Mouse (Mus musculus): ENCODE data around the gene Xpc. TPM values are rescaled to one million over a fixed set of nuclear protein-coding genes. Genes with fewer than 3 reads are reported as not detected.
"Not testable (repeated sequence)": the region's sequence is repeated elsewhere in the genome, so short reads cannot be mapped to it uniquely, and the experiment has no call there.

The Xpc gene
- polyA plus RNA-seq, 1 experiment from 2014 or later, result 23.7 TPM

- DNase-seq (ENCODE audit: low spot score), result no peak
- 98% methylated on average over 2 of the region's 2 CpGs for WGBS
- H3K36me3 ChIP-seq, result peaks cover 100% of the 10 kb centered on the region
- no peaks in the 10 kb centered on the region for H3K4me1 ChIP-seq (replicated peaks)
- no peaks in the 10 kb centered on the region for H3K27me3 ChIP-seq (ENCODE audit: insufficient read depth, poor library complexity, severe bottlenecking)
- no peak overlapping the region for H3K27ac ChIP-seq
- H3K4me3 ChIP-seq, result no peak overlapping the region
- no peaks in the 10 kb centered on the region for H3K9me3 ChIP-seq
These were observed 32.3 kb downstream of the Xpc start for GRCm38 (mm10) chr6:91483371-91483770.

DNA sequence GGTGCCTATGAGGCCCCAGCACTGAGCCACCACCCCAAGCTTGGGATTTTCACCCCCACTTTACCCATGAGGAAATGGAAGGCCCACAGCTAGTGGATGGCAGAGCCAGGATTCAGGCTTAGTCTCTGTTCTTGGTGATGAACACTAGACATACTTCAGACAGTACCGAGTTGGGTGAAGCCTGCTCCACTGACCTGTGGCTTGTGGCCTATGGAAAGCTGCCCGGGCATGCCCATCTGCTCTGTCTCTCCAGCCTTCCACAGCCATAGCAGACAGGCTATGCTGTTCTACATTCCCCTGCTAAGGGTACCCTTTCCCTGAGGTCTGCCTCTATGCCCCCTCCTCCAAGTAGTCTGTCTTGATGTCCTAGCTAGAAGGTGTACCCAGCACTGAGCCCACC is 39.1 kb downstream of the Xpc start:
- peaks cover 29% of the 10 kb centered on the region for H3K4me1 ChIP-seq (replicated peaks)
- no peak overlapping the region for H3K27ac ChIP-seq
- DNase-seq (ENCODE audit: low spot score), result no peak
- no peaks in the 10 kb centered on the region for H3K9me3 ChIP-seq
- peaks cover 64% of the 10 kb centered on the region for H3K36me3 ChIP-seq
- H3K27me3 ChIP-seq (ENCODE audit: insufficient read depth, poor library complexity, severe bottlenecking), result no peaks in the 10 kb centered on the region
- H3K4me3 ChIP-seq, result no peak overlapping the region
- 97% methylated on average over 2 of the region's 2 CpGs for WGBS

- no peak for DNase-seq (ENCODE audit: low spot score)
- Histone ChIP-seq H3K4me3 (peak overlapping the region; percentile 69), H3K4me1 (replicated peaks) (peaks cover 29% of the 10 kb centered on the region), H3K27me3 (ENCODE audit: insufficient read depth, poor library complexity, severe bottlenecking) (no peaks in the 10 kb centered on the region), H3K9me3 (no peaks in the 10 kb centered on the region), H3K27ac (peak overlapping the region; percentile 90), H3K36me3 (peaks cover 53% of the 10 kb centered on the region)
- WGBS, result 62% methylated on average over 9 of the region's 9 CpGs
These were observed 41.1 kb downstream of the Xpc start for GRCm38 (mm10) chr6:91474441-91475190.

- DNase-seq (ENCODE audit: low spot score), result peak; percentile 20
- Histone ChIP-seq H3K4me1 (replicated peaks) (peaks cover 29% of the 10 kb centered on the region), H3K27me3 (ENCODE audit: insufficient read depth, poor library complexity, severe bottlenecking) (no peaks in the 10 kb centered on the region), H3K36me3 (peaks cover 53% of the 10 kb centered on the region), H3K4me3 (peak overlapping the region; percentile 69), H3K9me3 (no peaks in the 10 kb centered on the region), H3K27ac (peak overlapping the region; percentile 90)
- WGBS, result under 1% methylated on average over 27 of the region's 27 CpGs
These were observed 41.8 kb downstream of the Xpc start for GRCm38 (mm10) chr6:91473805-91474440.

DNA sequence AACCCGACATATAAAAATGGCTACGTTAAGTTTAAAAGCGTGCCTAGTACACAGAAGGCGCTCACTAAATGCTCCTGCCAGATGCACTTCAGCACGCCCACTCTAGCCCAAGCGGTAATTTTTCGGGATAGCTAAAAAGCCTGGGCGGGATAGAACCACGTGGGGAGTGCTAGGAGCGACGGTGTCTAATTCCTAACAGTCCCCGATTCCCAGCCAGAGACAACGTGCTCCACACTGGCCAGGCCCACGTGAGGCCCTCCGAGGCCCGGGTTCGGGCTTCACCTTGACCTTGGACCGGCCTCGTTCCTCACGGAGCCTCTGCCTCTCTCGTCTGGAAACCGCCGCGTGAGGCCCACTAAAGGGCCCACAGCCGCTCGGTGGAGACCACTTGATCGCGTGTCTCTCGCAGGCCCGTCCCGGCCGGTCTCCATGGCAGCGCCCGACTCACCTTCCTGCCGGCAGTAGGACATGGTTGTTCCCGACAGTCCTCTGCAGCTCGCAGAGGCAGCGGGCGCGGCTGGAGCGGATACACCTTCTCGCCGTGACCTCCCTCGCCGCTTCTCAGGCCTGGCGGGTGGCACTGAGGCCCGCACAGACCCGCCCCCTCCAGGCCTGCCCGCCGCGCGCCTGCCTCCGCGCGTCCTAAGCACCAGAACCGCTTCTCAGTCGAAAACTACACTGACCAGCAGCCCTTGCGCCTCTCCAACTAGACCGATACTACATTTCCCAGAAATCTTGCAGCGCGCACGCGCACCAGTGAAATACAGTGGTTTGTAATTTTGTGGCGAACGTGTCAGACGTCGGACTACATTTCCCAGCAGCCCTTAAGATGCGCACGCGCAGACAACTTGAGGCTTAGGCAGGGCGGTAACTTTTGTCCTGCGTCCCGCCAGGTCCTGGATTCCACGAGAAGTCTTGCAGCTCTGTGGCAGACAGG is 42.6 kb downstream of the Xpc start, which contains the start of the genes Chchd4 and Tmem43:
TSS of gene Chchd4 (minus strand) at position 679 of the 937 bp plus-strand sequence.
TSS of gene Tmem43 (plus strand) at position 836 of the 937 bp plus-strand sequence.
- H3K36me3 ChIP-seq, result peaks cover 52% of the 10 kb centered on the region
- DNase-seq (ENCODE audit: low spot score), result peak; percentile 99
- H3K9me3 ChIP-seq, result no peaks in the 10 kb centered on the region
- peaks cover 29% of the 10 kb centered on the region for H3K4me1 ChIP-seq (replicated peaks)
- H3K27me3 ChIP-seq (ENCODE audit: insufficient read depth, poor library complexity, severe bottlenecking), result no peaks in the 10 kb centered on the region
- peak within 1 kb of the TSS; percentile 69 for H3K4me3 ChIP-seq
- WGBS, result under 1% methylated on average over 74 of the region's 74 CpGs
- H3K27ac ChIP-seq, result peak within 1 kb of the TSS; percentile 90

DNA sequence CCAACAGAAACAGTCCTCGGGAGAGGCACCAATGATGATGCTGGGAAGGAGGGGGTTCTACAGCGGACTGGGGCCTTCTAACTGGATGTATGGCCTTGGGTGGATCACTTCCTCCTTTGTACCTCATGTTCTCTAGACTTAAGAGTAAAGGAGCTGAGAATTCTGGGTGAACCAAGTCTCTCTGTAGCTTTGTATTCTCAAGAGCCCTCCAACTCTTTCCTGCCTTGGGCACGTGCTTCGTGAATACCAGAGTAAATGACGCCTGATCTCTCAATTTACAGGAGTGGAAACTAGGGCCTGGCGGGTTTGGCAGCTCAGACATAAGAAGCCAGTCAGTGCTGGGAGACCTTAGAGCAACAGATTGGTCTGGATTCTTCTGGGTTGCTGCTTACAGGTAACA is 43.4 kb downstream of the Xpc start:
- Histone ChIP-seq H3K27me3 (ENCODE audit: insufficient read depth, poor library complexity, severe bottlenecking) (no peaks in the 10 kb centered on the region), H3K27ac (peak overlapping the region; percentile 90), H3K4me3 (peak overlapping the region; percentile 69), H3K36me3 (peaks cover 52% of the 10 kb centered on the region), H3K9me3 (no peaks in the 10 kb centered on the region), H3K4me1 (replicated peaks) (peaks cover 29% of the 10 kb centered on the region)
- DNase-seq (ENCODE audit: low spot score), result peak; percentile 16
- WGBS, result 34% methylated on average over 6 of the region's 6 CpGs

- H3K27ac ChIP-seq; H3K27me3 ChIP-seq (ENCODE audit: insufficient read depth, poor library complexity, severe bottlenecking); DNase-seq (ENCODE audit: low spot score); H3K9me3 ChIP-seq: not testable (repeated sequence)
- H3K4me3 ChIP-seq, result peak overlapping the region; percentile 69; the same call in 1 of the 2 replicates
- peaks cover 29% of the 10 kb centered on the region for H3K4me1 ChIP-seq (replicated peaks)
- WGBS, result 93% methylated on average over 3 of the region's 3 CpGs
- H3K36me3 ChIP-seq, result peaks cover 52% of the 10 kb centered on the region
These were observed 44.3 kb downstream of the Xpc start for GRCm38 (mm10) chr6:91471427-91471826.

DNA sequence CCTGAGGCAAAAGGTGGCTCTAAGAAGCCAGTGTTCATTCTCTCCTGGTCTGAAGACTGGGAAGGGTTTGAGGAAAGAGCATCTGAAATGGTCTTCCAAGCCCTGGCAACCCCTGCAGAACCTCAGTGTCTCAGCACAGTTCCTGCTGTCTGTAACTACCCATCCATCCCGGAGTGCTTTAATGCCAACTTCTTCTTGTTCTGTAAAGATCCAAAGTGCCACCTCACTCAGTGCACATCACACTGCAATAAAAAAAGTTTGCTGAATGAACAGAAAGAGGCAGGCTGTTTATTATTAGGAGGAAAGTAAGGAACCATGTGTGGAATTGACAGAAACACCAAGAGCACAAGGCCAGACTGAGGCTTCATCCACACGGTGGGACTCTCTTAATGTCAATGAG is 45.0 kb downstream of the Xpc start:
- 89% methylated on average over 2 of the region's 2 CpGs for WGBS
- H3K36me3 ChIP-seq, result peaks cover 52% of the 10 kb centered on the region

DNA sequence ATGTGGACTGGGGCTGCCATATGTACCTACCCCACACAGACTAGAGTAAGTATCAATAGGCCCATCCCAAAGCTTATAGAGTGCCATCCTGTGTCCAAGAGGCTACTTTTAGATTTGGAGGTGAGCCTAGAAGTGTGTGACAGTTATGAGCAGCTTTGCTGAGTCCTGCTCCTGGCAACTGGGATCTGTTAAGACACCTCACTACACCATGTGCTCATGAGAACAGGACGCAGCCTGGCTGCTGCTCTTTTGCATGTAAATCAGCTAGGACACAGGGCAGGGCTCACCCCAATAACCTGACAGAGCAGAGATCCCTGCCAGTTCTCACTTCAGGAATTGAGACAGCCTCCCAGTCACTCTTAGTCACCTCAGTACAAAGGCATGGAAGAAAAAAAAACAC is 48.6 kb downstream of the Xpc start:
- Histone ChIP-seq H3K36me3 (peaks cover 78% of the 10 kb centered on the region), H3K9me3 (no peaks in the 10 kb centered on the region), H3K27ac (no peak overlapping the region), H3K4me3 (no peak overlapping the region), H3K27me3 (ENCODE audit: insufficient read depth, poor library complexity, severe bottlenecking) (no peaks in the 10 kb centered on the region), H3K4me1 (replicated peaks) (peaks cover 3% of the 10 kb centered on the region)
- DNase-seq (ENCODE audit: low spot score), result no peak
- 90% methylated on average over 1 of the region's 1 CpGs for WGBS

More for the DNA sequence above, 45.0 kb downstream of the Xpc start:
- no peak for DNase-seq (ENCODE audit: low spot score)
- peaks cover 29% of the 10 kb centered on the region for H3K4me1 ChIP-seq (replicated peaks)
- H3K27ac ChIP-seq, result no peak overlapping the region
- no peak overlapping the region for H3K4me3 ChIP-seq
- no peaks in the 10 kb centered on the region for H3K27me3 ChIP-seq (ENCODE audit: insufficient read depth, poor library complexity, severe bottlenecking)
- no peaks in the 10 kb centered on the region for H3K9me3 ChIP-seq

DNA sequence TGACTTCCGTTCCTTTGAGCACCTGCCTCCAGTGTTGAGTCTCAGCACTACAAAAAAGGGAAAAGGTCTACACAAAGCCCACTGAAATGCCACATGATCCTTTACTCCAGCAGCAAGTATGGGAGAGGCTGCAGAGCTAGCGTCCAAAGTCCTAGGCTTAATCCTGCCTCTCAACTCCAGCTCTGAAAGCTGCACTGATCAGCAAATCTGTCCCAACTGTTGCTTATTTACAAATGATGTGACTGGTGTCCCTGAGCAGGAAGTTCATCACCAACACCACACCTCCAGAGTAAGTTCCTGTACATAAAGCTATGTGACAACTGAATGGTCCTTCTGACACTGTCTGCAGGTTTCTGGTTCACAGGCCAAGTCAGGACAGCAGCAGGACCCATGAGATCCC is 49.9 kb downstream of the Xpc start:
- H3K27me3 ChIP-seq (ENCODE audit: insufficient read depth, poor library complexity, severe bottlenecking), result no peaks in the 10 kb centered on the region
- H3K36me3 ChIP-seq, result peaks cover 78% of the 10 kb centered on the region
- WGBS, result 90% methylated on average over 2 of the region's 2 CpGs
- no peak for DNase-seq (ENCODE audit: low spot score)
- H3K27ac ChIP-seq, result no peak overlapping the region
- no peaks in the 10 kb centered on the region for H3K9me3 ChIP-seq
- no peaks in the 10 kb centered on the region for H3K4me1 ChIP-seq (replicated peaks)
- H3K4me3 ChIP-seq, result no peak overlapping the region

GRCm38 (mm10) chr6:91459471-91459870 is 56.2 kb downstream of the Xpc start:
- DNase-seq (ENCODE audit: low spot score), result no peak
- Histone ChIP-seq H3K36me3 (peaks cover 20% of the 10 kb centered on the region), H3K9me3 (no peaks in the 10 kb centered on the region), H3K4me1 (replicated peaks) (no peaks in the 10 kb centered on the region), H3K27me3 (ENCODE audit: insufficient read depth, poor library complexity, severe bottlenecking) (no peaks in the 10 kb centered on the region), H3K4me3 (no peak overlapping the region), H3K27ac (no peak overlapping the region)
- 91% methylated on average over 1 of the region's 1 CpGs for WGBS

DNA sequence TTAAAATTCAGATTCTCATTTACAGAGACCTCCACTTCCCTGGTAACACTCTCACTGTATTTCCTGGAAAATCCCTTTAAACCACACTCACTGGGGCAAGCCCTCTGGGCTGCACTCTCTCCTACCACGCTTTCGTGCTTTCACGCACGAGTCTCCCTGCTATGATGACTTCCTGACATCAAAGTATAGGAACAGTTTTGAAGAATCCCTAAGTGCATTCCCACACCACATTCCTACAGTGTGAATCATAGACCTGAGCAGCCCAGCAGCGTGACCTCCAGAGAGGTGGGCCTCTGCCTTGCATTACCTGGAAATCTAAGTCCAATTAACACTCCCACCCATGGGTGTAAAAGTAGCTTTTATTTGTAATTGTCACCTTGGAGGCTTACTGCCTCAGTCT is 61.1 kb downstream of the Xpc start:
- peaks cover 14% of the 10 kb centered on the region; the same call in 1 of the 2 replicates for H3K4me1 ChIP-seq (replicated peaks)
- DNase-seq (ENCODE audit: low spot score), result no peak
- no peak overlapping the region for H3K4me3 ChIP-seq
- no peaks in the 10 kb centered on the region for H3K36me3 ChIP-seq
- H3K9me3 ChIP-seq, result no peaks in the 10 kb centered on the region
- WGBS, result 70% methylated on average over 5 of the region's 5 CpGs
- H3K27ac ChIP-seq, result no peak overlapping the region
- H3K27me3 ChIP-seq (ENCODE audit: insufficient read depth, poor library complexity, severe bottlenecking), result no peaks in the 10 kb centered on the region

Measured in hindbrain, embryonic 10.5 days (tissue).